Mouse (Mus musculus) heart, postnatal 25 days (tissue): ENCODE data around the gene Mrpl40. TPM values are rescaled to one million over a fixed set of nuclear protein-coding genes. Genes with fewer than 3 reads are reported as not detected.

ENCODE experiments used
- DNase-seq: peaks from one replicate; pipeline ENCODE4 v3.0.0; 2022; ENCODE audit warnings: low spot score
- intact Hi-C: fragments of 180-260 bp; cut with DNase I; formaldehyde crosslinking; loops from one replicate; pipeline ENCODE4 v1.15.1; 2025
- total RNA-seq, 2 experiments: library from RNA; stranded (reverse); gene quantifications; 2 replicates each; pipeline ENCODE4 v1.2.3; 2021

Gene Mrpl40
- total RNA-seq, 2 experiments from 2014 or later: 56.9 to 61.6 TPM

- intact Hi-C loops: no loop called here
- DNase-seq: no peak
Observed at GRCm38 (mm10) chr16:18833486-18833885, 43.2 kb downstream of the Mrpl40 start.

- intact Hi-C loops: no loop called here
- DNase-seq: no peak
Observed at GRCm38 (mm10) chr16:18829102-18829501, 47.6 kb downstream of the Mrpl40 start.

GRCm38 (mm10) chr16:18828630-18829029 is 48.0 kb downstream of the Mrpl40 start:
- intact Hi-C loops: no loop called here
- DNase-seq: no peak

GRCm38 (mm10) chr16:18822925-18823324 is 53.7 kb downstream of the Mrpl40 start:
- intact Hi-C loops: no loop called here
- DNase-seq: no peak

- no peak for DNase-seq
- intact Hi-C loops: no loop called here
Observed at GRCm38 (mm10) chr16:18822356-18822755, 54.3 kb downstream of the Mrpl40 start.

Other genes starting within 250 kb of the Mrpl40 start
- gene Sept5, start 246.9 kb downstream of the Mrpl40 start, total RNA-seq: 1 to 10 TPM; 3.9 to 4.6 TPM
- 10 to 100 TPM; 26.9 to 34.2 TPM for gene Cldn5, start 100.0 kb downstream of the Mrpl40 start, total RNA-seq
- 10 to 100 TPM; 51.7 to 58.3 TPM for gene Ufd1, start 65.1 kb downstream of the Mrpl40 start, total RNA-seq
- gene Cdc45, start 64.9 kb downstream of the Mrpl40 start, total RNA-seq: 1 to 10 TPM; 2.7 to 4.1 TPM
- 10 to 100 TPM; 21.1 to 24.2 TPM for gene 2510002D24Rik, start 40.3 kb downstream of the Mrpl40 start, total RNA-seq
- 1 to 10 TPM in 1 of 2 experiments, not detected in 1; 1.5 TPM for gene Gm28539, start 40.3 kb downstream of the Mrpl40 start, total RNA-seq
- gene Hira, start 175 bp upstream of the Mrpl40 start, total RNA-seq: 10 to 100 TPM; 21.8 to 24.7 TPM